Mouse (Mus musculus) thymus, adult 18-20 months (tissue): ENCODE results near the gene Nop10.

Experiments used
- DNase-seq, 2 experiments: peaks; one replicate each; pipeline ENCODE4 v3.0.0; 2022; ENCODE audit warnings: mixed read lengths in 2 of 2

The Nop10 gene

DNA sequence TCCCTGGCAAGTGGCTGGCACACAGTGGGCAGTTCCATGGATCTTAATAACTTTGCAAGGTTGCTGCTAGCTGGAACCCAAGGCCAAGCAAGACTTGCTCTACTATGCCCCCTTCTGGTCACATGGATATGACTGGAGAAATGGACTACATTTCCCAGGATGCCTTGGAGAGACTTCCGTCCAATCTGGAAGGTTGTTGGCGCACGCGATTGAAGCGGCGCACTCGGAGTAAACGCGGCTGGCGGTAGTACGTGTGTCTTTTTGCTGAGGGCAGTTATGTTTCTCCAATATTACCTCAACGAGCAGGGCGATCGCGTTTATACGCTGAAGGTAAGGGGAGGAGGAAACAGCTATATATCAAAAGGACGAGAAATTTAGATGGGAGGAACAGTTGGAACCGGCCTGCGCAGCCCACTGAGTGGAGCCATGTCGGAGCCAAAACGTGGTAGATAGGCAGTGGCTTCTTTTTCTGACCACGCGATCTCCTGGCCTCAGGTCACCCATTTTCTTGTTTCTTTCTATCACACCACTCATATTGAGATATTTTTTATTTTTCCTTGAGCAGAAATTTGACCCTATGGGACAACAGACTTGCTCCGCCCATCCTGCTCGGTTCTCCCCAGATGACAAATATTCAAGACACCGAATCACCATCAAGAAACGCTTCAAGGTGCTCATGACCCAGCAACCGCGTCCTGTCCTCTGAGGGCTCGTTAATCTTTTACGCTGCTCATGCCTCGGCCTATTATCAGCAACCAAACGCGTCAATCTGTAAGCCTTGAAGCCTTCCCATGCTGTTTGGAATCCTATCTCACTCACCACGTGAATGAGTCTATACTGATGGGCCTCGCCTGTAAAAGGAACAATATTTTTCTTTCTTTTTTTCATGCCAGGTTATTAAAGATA lies at the start of gene Nop10:
Gene Nop10, plus strand, starts transcription at position 179 of the 906 bp plus-strand sequence.
- DNase-seq = peak; percentile 68 to 77

DNA sequence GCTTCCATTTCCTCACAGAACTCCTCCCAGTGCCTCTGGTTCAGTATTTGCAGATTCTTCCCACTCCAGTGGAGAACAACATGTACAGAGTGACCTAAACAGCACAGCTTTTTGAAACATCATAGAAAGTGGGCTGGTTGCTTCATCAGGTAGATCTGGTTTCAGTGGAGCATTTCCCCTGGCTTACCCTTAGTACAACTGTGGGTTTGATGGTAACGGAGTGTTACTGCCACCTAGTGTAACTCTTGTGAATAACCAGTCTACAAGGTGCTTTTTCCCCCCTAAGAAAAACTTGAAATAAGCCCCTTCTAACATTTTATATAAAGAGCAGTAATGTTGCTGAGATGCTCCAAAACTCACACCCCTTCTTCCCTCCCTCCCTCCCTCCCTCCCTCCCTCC lies 45.7 kb upstream of the Nop10 start:
- no peak for DNase-seq

DNA sequence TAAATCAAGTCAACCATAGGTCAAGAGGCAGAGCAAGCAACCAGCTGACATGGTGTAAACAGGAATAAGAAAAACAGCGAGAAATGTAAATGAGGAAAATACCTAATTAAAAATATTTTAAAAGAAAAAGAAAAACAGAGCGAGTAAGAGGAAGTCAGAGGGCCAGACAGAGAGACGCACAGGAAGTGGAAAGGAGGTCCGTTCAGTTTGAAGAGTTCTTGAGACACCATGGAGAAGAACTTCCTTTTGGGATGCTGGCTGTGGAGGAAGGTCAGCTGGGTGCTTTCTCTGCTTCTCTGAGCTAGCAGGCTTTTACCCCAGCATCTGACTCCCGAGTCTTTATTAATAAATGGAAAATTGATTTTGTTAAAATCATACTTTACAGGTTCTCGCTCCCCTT lies 44.1 kb upstream of the Nop10 start:
- DNase-seq = no peak

DNA sequence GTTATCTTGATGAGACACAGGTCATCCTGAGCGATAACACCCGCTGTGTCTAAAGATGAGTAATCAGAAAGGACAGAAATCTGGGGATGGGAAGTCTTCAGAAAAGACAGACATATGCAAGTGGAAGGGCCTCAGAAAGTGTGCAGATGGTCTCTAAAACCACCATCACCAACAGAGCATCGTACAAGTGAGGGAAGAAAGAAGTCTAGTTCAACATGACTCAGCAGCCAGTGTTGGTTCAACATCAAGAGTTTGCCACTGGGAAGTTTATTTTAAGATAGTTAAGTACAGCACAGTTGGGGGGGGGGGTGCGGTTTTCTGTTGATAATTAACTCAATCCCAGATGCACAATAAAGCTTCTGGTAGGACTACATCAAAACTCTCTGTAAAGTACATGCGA lies 40.8 kb upstream of the Nop10 start:
- DNase-seq = no peak

DNA sequence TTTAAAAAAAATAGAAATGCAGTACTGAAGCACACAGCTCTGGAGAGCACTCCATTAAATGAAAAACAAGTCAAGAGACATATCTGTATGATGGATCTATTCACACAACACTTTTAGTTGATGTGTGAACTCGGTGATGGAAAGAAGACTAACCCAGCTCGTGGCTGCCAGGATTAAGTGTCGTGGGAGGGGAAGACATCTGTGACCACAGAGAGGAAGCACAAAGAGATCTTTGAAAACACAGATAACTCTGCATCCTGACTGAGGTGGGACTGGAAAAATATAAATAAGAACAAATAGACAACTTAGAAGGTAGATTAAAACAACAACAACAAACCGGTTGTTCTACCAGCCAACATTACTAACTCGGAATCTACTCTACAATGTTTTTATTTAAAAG lies 39.1 kb upstream of the Nop10 start:
- DNase-seq = no peak

DNA sequence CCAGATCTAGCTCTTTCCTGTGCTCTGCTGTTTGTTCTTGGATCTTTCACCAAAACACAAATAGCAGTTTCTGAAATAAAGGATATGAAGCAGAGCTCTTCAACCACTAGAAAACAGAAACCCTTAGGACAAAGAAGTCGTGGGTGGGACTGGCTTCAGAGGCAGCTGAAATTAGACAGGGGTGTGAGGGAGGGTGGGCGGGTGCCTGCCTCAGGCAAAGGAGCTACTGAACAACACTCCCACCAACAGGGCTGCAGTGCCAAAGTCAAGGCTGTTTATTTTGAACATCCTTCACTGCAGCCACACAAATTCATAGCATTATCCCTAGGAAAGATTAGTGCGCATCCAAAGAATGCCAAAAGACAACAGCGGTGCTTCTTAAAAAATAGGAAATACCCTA lies 37.4 kb upstream of the Nop10 start:
- no peak for DNase-seq

DNA sequence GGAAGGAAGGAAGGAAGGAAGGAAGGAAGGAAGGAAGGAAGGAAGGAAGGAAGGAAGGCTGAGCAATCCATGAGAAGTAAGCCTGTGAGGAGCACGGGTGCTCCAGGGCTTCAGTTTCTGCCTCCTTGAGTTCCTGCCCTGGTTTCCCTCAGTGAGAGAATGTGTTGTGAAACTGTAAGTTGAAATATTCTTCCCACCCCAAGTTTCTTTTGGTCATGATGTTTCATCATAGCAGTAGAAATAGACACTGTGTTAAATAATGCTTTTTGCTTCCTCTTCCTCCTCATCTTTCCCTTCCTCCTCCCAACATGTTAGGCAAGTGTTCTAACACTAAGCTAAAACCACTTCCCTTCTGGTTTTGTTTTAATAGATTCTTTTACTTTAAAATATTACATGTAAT lies 29.1 kb upstream of the Nop10 start:
- no peak for DNase-seq

DNA sequence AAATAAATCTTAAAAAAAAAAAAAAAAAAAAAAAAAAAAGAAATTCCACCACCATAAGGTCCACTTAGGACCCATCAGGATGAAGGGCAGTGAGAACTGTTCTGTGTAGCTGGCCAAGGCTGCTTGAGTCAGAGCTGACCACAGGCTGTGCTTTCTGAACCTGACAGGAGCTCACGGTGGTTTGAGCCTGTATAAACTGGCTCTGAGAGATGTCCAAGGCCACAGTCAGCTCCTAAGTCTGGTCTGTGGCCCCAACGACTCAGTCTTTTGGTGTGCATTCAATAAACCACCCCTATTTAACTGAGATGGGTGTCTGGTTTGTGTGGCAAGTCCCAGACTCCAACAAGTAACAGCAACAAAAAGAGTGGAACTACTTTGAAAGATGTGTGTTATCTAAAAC lies 25.1 kb upstream of the Nop10 start:
- DNase-seq = no peak

DNA sequence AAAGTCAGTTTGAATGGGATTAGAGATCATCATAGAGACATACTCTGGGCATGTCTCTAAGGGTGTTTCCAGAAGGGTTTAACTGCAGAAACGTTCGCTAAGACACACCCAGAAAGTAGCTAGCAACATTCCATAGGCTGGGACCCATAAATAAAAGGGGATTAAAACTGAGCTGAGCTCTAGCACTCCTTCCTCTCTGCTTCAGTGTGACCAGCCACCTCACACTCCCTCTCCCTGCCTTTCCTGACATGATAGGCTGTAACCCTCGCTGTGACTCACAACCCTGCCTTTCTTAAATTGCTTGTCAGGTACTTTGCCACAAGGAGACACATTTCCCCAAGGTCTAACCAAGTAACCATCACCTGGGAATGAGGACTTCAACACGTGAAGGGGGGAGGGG lies 23.7 kb upstream of the Nop10 start:
- no peak for DNase-seq

DNA sequence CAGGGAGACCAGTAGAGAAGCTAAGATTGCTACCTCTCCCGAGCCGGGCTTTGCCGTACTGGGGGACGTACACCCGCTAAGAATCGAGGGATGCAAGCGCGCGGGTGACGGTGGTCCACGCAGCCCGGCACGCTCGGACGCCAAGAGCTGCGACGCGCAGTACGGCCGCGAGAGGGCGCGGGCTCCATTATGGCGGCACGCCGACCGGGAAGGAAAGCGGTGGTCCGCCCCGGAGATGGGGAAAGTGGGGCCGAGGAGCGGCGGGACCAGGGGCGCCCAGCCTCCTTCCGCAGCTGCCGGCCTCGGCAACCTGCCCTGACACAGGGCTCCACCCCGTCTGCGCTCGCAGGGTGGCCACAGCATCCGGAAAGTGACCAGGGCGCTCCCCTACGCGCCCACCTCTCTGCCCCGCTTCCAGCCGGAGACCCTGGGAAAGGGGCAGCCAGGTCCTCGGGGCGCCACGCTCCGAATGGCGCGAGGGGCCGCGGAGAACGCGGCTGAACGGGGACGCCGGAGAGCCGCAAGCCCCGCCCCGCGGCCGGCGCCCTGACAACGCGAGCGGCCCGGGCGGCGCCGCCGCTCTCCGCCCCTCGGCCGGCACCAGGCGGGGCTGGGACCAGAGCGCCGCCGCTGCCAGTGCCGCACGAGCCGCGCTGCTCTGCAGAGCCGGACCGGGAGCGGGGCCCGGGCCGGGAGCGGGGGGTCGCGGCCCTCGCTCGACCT lies 22.4 kb upstream of the Nop10 start, which contains the start of gene Lpcat4:
Gene Lpcat4, plus strand, starts transcription at position 257 of the 723 bp plus-strand sequence.
- DNase-seq = peak; percentile 71 to 81

DNA sequence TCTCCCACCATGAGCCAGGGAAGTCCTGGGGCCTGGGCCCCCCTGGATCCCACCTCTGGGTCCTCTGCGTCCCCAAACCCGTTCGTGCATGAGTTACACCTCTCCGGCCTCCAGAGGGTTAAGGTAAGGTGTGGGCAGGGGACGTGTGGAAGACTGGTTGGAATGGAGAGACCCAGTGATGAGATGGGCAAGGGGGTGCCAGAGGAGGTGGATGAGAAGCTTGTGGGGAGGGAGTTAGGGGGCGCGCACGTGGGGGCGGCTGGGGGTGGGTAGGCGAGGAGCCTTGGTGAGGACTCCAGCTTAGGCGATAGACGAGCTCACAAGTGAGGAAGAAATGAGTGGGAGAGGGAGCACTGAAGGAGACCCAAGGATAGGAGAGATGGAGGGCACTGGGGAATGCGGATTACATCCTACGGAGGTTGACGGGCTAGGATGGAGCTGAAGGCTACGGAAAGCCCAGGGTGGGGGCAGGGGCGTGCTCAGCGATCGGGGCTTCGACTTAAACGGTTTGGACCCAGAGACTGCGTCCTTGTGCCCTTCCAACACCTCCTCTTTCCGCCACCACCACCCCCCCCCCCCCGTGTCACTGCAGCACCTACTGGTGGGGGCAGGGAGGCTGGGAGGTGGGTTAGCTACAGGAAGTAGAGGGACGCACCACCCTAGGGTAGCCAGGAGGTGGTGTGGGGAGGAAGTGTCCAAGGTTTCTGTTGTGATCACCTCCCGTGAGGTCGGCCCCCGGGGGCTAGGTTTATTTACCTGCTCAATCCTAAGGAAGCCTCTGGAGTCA lies 21.6 kb upstream of the Nop10 start:
- peak in 1 of 2 experiments; percentile 41 for DNase-seq

DNA sequence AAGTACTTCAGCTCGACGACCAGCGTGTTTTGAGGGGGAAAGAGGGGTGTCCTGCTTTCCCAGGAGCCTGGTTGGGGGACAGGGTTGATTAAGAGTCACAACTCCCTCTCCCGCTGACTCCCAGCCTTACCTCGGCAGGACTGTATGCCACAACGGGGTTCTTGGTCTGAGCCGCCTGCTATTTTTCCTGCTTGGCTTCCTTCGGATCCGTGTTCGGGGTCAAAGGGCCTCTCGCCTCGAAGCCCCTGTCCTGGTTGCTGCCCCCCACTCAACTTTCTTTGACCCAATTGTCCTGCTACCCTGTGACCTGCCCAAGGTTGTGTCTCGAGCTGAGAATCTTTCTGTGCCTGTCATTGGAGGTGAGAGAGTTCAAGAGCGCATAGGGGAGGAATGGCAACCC lies 19.9 kb upstream of the Nop10 start:
- DNase-seq = no peak

DNA sequence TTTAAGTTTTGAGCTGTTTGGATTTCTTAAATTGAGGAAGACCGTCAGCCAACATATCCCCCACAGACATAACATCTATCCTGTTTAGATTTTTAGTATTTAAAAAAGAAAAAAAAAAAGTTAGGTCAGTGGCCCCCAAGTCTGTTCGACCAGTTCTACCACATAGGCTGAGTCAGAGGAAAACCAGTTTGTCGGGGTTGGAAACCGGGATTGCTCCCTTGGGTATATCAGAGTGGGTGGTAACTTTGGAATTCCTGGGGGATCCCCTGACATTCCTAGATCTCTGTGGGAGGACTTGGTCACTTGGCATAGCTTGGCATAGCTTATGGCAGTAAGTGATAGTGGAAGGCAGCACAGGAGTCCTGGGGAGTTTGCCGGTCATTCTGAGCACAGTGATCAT lies 16.4 kb upstream of the Nop10 start:
- no peak for DNase-seq

DNA sequence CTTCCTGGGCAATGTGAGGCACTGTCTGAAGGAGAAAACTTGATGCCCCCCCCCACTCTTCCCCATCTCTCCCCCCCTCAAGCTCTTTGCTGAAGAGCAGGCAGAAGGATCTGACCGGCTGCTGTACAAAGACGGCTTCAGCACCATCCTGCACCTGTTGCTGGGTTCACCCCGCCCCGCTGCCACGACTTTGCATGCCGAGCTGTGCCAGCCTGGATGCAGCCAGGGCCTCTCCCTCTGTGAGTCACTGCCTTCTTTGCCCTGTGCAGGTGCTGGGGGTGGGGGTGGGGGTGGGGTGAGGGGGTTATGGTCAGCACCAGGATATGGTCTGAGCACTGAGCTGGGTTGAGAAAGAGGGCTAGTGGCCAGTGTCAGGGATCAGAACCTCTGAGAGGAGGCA lies 15.5 kb upstream of the Nop10 start:
- DNase-seq = no peak

DNA sequence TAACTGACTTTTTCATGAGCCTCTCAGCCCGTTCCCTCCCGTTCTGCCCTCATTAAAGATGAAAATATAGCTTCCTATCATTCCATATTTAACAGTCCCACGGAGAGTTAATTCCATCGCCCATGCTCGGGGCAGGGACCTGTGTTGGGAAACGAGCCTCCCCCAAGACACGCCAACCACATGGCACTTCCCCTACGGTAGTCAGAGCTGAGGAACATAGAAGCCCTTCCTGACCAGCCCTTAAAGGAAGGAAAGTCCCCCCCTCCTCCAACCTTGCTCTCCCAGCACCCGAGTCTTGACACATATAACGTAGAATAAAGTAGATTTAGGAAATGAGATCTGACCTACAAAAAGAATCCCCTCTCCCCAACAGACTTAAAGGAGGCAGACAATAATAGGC lies 14.4 kb upstream of the Nop10 start:
- no peak for DNase-seq

DNA sequence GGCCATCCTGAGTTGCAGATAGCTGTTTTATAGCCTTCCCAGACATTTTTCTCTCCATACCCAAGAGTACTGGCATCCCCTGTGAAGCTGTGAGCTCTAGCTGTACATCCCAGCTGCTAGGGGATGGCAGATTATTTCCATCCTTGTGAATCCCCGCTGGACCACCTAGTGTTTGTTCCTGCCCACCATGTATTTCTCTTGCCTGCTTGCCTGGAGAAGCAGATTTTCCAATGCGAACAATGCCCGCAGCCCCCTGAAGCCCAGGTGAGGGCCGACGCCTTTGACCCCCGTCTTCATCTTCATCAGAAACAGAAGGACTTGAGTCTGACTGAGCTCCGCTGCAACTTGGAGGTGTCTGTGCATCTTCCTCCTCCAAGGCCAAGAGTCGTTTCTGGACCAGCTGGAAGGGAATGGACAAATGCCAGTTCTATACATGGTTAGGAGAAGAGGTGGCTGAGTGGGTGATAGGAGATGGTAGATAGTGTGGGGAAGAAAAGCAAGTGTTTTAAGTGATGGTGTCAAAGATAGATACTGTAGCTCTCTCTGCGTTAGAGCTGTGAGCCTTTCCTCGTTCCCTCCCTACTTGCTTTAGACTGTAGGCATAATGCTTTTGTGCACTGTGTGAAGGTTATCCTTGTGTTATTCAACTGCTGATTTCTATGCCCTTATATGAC lies 11.8 kb upstream of the Nop10 start:
- no peak for DNase-seq

DNA sequence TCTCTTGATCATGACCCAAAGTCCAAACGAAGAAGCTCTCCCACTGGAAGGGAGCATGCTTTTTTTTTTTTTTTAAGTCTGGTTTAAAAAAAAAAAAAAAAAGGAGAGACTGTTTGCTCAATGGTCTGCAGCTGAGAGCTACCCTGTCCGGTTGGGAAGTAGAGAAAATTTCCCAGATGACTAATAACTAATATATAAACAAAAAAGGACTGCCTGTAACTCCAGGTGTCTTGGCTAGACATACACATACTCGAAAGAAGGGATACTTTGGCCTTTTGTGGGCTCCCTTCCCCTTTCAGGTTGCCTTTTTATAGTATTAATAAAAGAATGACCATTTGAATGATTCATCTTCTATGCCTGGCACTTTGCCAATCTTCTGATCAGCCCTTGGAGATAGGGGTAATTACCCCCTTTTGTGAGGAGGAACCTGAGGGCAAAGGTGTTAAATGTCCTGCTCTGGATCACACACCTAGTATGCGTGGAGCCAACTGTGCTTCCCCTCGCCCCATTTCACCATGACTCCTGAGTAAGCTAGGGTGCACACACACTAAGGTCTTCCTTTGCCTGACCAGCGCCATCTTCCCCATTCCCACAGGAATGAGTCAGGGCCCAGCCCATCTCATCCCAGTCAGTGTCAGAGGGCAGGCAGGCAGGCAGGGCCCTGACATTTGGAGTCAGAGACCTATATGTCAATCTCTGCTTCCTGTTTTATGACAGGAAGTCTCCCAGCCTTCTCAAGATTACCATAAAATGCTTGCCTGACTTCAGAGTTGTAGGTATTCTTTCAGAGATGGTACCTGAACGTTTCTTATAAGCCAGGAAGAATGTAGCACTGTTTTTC lies 6.8 kb upstream of the Nop10 start:
- DNase-seq = no peak

DNA sequence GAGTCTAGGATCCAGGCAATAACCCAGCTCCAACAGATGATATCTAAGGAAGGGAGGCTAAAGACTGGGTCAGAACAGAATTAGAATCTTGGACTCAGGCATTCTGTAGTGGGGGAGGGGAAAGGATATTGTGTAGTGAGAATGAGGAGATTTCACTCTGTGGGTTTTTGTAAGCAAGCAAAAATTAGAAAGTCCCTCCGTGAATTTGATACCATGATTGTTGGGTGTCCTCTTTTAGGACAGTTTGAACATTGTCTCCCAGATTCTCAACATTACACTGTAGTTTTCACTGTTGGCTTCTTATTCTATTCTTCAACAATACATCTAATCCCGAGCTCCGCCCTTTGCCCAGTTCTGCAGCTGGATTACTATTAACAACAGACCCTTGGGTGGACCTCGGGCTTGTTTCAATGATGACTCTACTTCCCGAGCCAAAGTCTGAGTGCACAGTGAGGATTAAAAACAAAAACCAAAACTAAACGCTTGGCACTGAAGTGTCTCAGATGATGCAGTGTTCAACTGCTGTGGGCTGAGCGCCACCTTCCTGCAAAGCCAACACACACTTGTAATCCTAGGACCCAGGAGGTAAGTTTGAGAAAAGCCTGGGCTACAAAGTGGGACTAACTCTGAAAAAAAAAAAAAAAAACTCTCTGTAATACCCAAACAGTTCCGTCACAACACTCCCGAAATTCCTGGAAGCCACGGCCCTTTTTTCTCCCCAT lies 2.3 kb upstream of the Nop10 start, which contains the start of gene Nutm1:
Gene Nutm1, minus strand, starts transcription at position 51 of the 722 bp plus-strand sequence.
- no peak for DNase-seq

DNA sequence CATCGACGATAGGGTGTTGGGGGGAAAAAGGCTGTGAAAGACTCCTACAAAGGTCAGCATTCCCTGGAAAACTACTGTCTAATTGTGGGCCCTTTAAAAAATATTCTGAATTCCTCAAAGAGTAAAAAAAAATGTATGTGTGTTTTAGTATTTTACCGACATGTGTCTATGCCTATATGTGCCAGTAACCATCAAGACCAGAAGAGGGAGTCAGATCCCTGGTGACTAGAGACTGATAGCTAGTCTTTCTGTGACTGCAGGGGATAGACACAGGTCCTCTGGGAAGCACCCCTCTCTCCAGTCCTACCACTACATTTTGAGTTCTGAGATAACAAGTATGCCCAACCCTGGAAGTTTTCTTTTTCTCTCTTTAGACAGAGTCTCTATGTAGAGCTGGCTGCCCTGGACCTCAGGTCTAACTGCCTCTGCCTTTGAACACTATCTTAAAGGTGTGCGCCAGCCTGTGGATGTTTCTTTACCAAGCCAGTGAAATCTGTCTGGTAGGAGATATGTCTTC lies 1.1 kb downstream of the Nop10 start:
- no peak for DNase-seq

DNA sequence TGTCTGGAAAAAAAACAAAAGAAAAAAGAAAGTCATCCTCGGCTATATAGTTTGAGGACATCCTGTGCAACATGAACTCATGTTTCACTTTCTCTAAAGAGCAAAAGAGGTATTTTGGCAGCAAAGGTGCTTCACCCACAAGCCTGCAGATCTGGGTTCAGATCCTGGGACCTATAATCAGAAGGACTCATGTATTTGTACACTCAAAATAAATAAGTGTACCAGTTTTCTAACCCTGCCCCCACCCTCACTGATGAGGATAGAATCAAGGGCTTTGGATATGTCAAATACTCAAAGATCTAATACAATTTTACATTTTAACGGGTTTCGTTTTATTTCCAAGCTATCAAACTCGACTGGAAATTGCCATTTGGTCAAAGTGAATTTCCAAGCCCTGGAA lies 2.6 kb downstream of the Nop10 start:
- DNase-seq = no peak
